Mouse (Mus musculus) v-Abl transformed pro-B cells (cell line): ENCODE data around the gene Ncbp1.

Source experiments
- in situ Hi-C, 2 experiments: fragments of 400-800 bp; cut with MboI; formaldehyde crosslinking; loops; one replicate each; pipeline ENCODE4 v1.15.1; 2025; ENCODE audit not compliant: unreplicated experiment in 2 of 2

Gene Ncbp1

GRCm38 (mm10) chr4:46138287-46139222, at the start of gene Ncbp1, which contains the start of gene Tstd2:
Gene Ncbp1 (plus strand): TSS chr4:46138613.
Gene Tstd2 (minus strand): TSS chr4:46138694.
- in situ Hi-C loops = loop anchor here (10.0 to 25.0 kb wide), 2 partner anchors 56 to 1126 kb away; partner anchors contain the start of genes Polr1e (in 2 of the 2), Zbtb5 (in 2 of the 2) and Xpa (in 1 of the 2)

GRCm38 (mm10) chr4:46089524-46090125, 48.8 kb upstream of the Ncbp1 start:
- in situ Hi-C loops = no loop called here

- in situ Hi-C loops = no loop called here
Measured at GRCm38 (mm10) chr4:46092429-46093076, 45.9 kb upstream of the Ncbp1 start.

- in situ Hi-C loops = no loop called here
Measured at GRCm38 (mm10) chr4:46094916-46095825, 43.2 kb upstream of the Ncbp1 start.

GRCm38 (mm10) chr4:46095826-46096159, 42.6 kb upstream of the Ncbp1 start:
- in situ Hi-C loops = no loop called here

- in situ Hi-C loops = no loop called here
Measured at GRCm38 (mm10) chr4:46096546-46096945, 41.9 kb upstream of the Ncbp1 start.

- in situ Hi-C loops = no loop called here
Measured at GRCm38 (mm10) chr4:46097591-46097990, 40.8 kb upstream of the Ncbp1 start.

GRCm38 (mm10) chr4:46099132-46099531, 39.3 kb upstream of the Ncbp1 start:
- in situ Hi-C loops = no loop called here

- in situ Hi-C loops = no loop called here
Measured at GRCm38 (mm10) chr4:46100539-46100938, 37.9 kb upstream of the Ncbp1 start.

GRCm38 (mm10) chr4:46101211-46101711, 37.2 kb upstream of the Ncbp1 start:
- in situ Hi-C loops = no loop called here

GRCm38 (mm10) chr4:46102078-46102769, 36.2 kb upstream of the Ncbp1 start:
- in situ Hi-C loops = no loop called here

- in situ Hi-C loops = no loop called here
Measured at GRCm38 (mm10) chr4:46110084-46110483, 28.3 kb upstream of the Ncbp1 start.

- in situ Hi-C loops = no loop called here
Measured at GRCm38 (mm10) chr4:46111361-46111760, 27.1 kb upstream of the Ncbp1 start.

GRCm38 (mm10) chr4:46115308-46115707, 23.1 kb upstream of the Ncbp1 start:
- in situ Hi-C loops = no loop called here

GRCm38 (mm10) chr4:46116544-46117175, 21.8 kb upstream of the Ncbp1 start:
- in situ Hi-C loops = no loop called here

GRCm38 (mm10) chr4:46117536-46117935, 20.9 kb upstream of the Ncbp1 start:
- in situ Hi-C loops = no loop called here

GRCm38 (mm10) chr4:46119514-46120094, 18.8 kb upstream of the Ncbp1 start:
- in situ Hi-C loops = loop anchor here (5.0 to 10.0 kb wide), 2 partner anchors 175 to 177 kb away; no protein-coding TSS in a partner anchor

- in situ Hi-C loops = loop anchor here (5.0 to 10.0 kb wide), 2 partner anchors 176 to 178 kb away; no protein-coding TSS in a partner anchor
Measured at GRCm38 (mm10) chr4:46120767-46121166, 17.6 kb upstream of the Ncbp1 start.
